Mouse (Mus musculus) cerebellum, adult 9-10 months (tissue): ENCODE results near the gene Ddx54.
A peak's percentile ranks its signal among the peaks of the same experiment; 100 is the strongest.

Experiments used
- DNase-seq: peaks from one replicate; pipeline ENCODE4 v3.0.0; 2022

Ddx54 gene

DNA sequence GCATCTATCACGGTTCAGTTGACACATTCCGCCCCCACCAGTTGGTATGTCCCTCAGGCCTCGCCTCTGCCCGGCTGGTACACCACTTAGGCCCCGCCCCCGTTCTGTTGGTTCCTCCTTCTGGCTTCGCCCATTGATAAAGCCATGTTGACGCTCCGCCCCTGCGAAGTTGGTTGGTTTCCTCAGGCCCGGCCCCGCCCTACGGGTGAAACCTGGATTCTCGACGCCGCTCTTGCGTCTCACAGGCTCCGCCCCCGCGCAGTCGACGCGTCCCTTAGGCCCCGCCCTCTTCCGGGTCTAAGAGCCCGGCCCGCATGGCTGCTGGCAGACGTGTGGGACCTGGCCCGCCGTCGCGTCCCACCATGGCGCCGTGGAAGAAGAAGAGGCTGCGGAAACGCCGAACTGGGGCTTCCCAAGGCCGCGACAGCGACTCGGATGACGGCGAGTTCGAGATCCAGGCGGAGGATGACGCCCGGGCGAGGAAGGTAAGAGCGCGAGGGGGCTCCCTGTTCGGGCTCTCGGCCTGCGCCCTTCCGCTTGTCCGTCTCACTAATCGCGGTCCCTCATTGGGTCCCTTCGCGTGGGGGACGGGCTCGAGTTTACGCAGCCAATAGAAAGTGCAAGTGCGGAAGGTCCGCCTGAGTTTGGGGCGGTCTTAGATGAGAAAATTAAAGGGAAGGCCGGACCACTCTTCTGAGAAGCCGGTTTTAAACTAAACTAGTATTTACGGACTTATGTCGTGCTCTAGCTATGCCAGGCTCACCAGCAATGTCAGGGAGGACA lies 474 bp downstream of the Ddx54 start:
- peak; percentile 95 for DNase-seq

GRCm38 (mm10) chr5:120615903-120616302 lies 3.4 kb downstream of the Ddx54 start:
- DNase-seq = peak; percentile 72

DNA sequence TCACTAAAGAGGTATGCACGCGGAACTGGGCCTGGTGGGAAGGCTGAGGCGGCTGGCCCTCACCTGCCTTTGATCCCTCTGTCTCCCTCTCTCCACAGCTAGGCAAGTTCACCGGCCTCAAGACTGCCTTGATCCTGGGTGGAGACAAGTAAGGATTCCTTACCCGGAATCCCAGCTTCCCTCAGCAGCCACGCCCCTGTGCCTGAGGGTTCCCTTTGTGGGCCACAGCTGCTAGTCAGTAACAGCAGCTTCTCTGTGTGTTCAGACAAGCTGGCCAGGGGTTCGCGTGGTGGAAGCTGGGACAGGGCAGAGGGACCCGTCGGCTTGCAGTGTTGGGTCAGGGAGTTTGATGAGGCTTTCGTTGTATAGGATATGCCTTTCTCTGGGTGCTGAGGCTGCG lies 6.2 kb downstream of the Ddx54 start:
- DNase-seq = peak; percentile 20

- peak; percentile 69 for DNase-seq
Measured at GRCm38 (mm10) chr5:120619201-120619600, 6.7 kb downstream of the Ddx54 start.

- peak; percentile 80 for DNase-seq
Measured at GRCm38 (mm10) chr5:120620375-120621077, 8.0 kb downstream of the Ddx54 start.

DNA sequence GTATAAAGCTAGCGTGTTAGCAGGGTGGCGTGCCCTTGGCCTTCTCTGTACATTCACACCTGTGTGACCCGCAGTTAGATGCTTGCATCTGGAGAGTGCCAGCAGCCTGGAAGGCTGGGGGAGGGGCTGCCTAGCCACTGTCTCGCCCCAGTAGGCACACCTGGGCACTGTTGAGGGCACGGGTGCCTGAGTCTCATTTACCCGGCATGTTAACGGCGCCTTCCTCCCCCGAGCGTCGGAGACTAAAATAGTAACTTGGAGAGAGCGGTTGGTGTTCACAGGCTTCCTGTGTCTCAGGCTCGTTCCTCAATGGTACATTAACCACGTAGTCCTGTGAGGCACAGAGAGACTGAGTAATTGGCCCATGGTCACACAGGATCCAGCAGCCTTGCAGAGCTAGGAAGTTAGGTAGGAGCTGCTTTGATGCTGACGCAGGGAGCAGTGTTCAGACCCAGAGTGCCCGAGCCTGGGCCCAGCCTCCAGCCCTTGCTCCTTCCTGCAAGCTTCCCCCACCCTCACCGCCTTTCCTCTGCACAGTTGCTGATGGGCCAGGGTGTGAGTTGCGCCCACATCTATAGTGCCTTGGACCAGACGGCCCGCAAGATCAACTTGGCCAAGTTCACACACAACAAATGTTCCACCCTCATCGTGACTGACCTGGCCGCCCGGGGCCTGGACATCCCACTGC lies 8.7 kb downstream of the Ddx54 start:
- DNase-seq = peak; percentile 10

DNA sequence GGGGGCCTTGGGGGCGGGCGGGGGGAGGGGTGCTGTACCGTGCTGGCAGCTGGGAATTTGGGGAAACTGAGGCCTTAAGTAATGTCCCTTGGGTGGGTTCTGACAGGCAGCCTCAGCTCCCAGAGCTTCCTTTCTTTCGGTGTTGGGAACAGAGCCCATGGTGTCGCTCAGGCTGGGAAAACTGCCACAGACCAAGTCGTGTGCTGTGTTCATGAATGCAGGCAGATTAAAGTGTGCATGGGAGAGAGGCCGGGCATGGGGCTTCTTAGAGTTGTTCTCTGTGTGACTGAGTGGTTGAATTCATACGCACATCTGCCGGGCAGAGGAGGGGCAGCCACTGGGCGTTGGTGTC lies 9.3 kb downstream of the Ddx54 start:
- peak; percentile 10 for DNase-seq

GRCm38 (mm10) chr5:120622198-120622851 lies 9.8 kb downstream of the Ddx54 start:
- peak; percentile 19 for DNase-seq

GRCm38 (mm10) chr5:120624427-120624826 lies 11.9 kb downstream of the Ddx54 start:
- no peak for DNase-seq

GRCm38 (mm10) chr5:120626399-120626798 lies 13.9 kb downstream of the Ddx54 start:
- no peak for DNase-seq

- DNase-seq = no peak
Measured at GRCm38 (mm10) chr5:120627515-120628300, 15.2 kb downstream of the Ddx54 start.

DNA sequence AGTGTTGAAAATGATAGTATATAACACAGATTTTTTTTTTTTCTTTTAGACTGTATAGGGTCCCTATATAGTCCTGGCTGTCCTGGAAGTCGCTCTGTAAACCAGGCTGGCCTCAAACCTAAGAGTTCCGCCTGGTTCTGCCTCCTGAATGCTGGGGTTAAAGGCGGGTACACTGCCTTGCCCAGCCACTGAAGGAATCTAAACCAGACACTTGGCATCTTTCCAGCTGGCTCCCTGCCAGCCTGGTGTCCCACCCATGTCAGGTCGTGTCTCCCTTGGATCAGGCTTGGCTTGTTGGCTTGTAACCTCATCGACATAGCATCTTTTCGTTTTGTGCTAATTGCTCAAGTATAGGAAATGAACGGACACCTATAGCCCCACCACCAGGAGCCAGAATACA lies 16.1 kb downstream of the Ddx54 start:
- no peak for DNase-seq

DNA sequence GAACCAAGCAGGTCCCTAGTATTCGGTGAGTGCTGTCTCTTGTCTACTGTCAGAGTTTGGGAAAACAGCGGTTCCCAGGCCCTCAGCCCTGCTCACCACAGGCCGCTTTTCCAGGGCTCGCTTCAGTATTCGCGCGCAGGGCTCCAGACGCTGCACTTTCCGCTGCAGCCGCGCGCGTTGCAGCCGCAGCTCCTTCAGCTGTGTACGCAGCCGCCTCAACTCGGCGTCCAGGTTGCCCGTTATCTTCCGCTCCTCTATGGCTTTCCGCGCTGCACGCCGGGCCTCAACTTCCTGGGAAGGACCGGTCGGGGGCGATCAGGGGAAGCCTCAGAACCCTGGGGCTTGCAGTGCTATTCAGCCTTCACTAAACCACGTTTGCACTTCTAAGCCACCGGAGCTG lies 18.6 kb downstream of the Ddx54 start:
- no peak for DNase-seq

- no peak for DNase-seq
Measured at GRCm38 (mm10) chr5:120631892-120632291, 19.4 kb downstream of the Ddx54 start.

GRCm38 (mm10) chr5:120634131-120634530 lies 21.6 kb downstream of the Ddx54 start, which contains the start of gene Cfap73:
Gene Cfap73 (minus strand): TSS chr5:120634235.
- DNase-seq = no peak

- no peak for DNase-seq
Measured at GRCm38 (mm10) chr5:120634860-120635259, 22.3 kb downstream of the Ddx54 start.

DNA sequence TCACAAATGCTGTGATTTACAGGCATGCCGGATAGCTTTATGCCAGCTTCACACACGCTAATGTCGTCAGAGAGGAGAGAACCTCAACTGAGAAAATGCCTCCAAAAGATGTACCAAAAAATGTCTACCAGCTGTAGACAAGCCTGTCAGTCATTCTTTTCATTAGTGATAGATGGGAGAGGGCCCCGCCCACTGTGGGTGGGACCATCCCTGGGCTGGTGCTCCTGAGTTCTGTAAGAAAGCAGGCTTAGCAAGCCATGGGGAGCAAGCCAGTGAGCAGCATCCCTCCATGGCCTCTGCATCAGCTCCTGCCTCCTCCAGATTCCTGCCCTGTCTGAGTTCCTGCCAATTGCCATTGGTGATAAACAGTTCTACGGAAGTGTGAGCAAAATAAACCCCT lies 23.1 kb downstream of the Ddx54 start:
- no peak for DNase-seq

GRCm38 (mm10) chr5:120640094-120640493 lies 27.6 kb downstream of the Ddx54 start:
- no peak for DNase-seq

DNA sequence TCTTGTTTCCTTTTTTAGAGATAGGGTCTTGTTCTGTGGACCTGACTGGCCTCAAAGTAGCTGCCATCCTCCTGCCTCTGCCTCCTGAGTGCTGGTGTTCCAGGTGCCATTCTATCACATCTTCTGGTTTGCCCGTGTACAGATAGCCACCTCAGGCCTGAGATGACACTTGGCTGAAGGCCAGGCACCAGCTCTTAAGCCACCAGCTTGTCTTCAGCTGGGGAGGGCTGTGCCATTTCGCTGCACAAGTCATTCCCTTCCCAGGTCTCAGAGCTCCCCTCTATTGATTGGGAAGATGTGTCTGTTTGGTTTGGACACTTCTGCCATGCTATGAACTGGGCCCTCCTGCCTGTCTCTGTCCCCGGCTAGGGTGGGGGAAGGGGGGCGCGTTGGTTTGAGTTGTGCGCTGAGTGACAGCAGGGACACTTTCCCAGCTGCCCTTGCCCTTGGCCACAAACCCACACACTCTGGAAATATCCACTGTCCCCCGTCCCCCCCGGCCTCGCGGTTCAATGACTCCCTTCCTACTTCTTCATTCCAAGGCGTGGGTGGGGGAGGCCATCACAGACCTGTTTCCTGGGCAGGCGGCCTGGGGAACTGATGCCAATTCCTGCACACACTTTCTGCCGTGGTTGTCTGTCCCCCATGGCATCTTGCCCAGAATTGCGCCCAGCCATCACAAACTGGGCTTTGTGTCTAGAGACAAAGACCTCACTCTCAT lies 31.0 kb downstream of the Ddx54 start:
- peak; percentile 63 for DNase-seq

DNA sequence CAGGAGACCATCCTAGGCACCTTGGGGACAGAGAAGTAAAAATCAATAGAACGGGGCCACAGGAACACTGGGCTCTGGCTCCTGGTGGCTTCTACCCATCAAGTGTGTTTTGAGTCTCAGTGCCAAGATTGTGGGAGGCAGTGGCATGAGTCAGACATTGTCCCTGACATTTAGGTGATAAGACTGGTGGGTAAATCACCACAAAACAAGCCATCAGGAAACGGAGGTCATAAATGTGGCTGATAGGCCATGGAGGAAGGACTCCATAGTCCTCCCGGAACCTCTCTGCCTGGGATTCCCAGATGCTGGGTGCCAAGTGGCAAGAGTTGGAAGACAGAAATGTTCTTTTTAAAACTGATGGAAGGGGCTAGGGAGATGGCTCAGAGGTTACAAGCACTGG lies 31.7 kb downstream of the Ddx54 start:
- no peak for DNase-seq

GRCm38 (mm10) chr5:120645851-120646250 lies 33.3 kb downstream of the Ddx54 start:
- no peak for DNase-seq

GRCm38 (mm10) chr5:120647361-120647760 lies 34.8 kb downstream of the Ddx54 start:
- no peak for DNase-seq
